Mouse (Mus musculus) B cell, adult 67 days (primary cell): ENCODE results near the gene Ubfd1. TPM values are rescaled to one million over a fixed set of nuclear protein-coding genes. Genes with fewer than 3 reads are reported as not detected.

Experiments used
- total RNA-seq, 2 experiments: library from RNA; stranded (reverse); gene quantifications; 4 replicates each; pipeline ENCODE4 v1.2.4; 2023

Ubfd1 gene
- total RNA-seq = 10 to 100 TPM; 44.9 to 49.4 TPM

GRCm38 (mm10) chr7:122066945-122067516, at the start of gene Ubfd1, which contains the start of gene Ears2:
Gene Ubfd1 (plus strand): TSS chr7:122067175.
Gene Ears2 (minus strand): TSS chr7:122067263.

GRCm38 (mm10) chr7:122020667-122021354, 46.2 kb upstream of the Ubfd1 start, which contains the start of gene Gga2:
Gene Gga2 (minus strand): TSS chr7:122021222.

GRCm38 (mm10) chr7:122101747-122102244, 34.8 kb downstream of the Ubfd1 start, which contains the start of gene Ndufab1:
Gene Ndufab1 (minus strand): TSS chr7:122101886.

Other genes starting within 250 kb of the Ubfd1 start
- gene Scnn1b, start 202.1 kb upstream of the Ubfd1 start, total RNA-seq = not detected
- gene Cog7, start 85.5 kb upstream of the Ubfd1 start, total RNA-seq = 10 to 100 TPM; 14.7 to 14.9 TPM
- gene Gga2, start 46.0 kb upstream of the Ubfd1 start, total RNA-seq = 100 to 1,000 TPM; 366 to 392 TPM
- 10 to 100 TPM; 17.4 to 19.4 TPM for gene Ears2, start 88 bp downstream of the Ubfd1 start, total RNA-seq
- gene Ndufab1, start 34.7 kb downstream of the Ubfd1 start, total RNA-seq = 10 to 100 TPM; 60.5 to 80.7 TPM
- gene Palb2, start 65.8 kb downstream of the Ubfd1 start, total RNA-seq = 1 to 10 TPM; 8.9 to 9.7 TPM
- gene Dctn5, start 65.9 kb downstream of the Ubfd1 start, total RNA-seq = 10 to 100 TPM; 76.0 to 84.1 TPM
- 1 to 10 TPM; 4.5 to 4.7 TPM for gene Plk1, start 92.3 kb downstream of the Ubfd1 start, total RNA-seq
- not detected for gene Ern2, start 119.0 kb downstream of the Ubfd1 start, total RNA-seq
- not detected for gene Chp2, start 152.3 kb downstream of the Ubfd1 start, total RNA-seq
- gene Prkcb, start 221.6 kb downstream of the Ubfd1 start, total RNA-seq = 100 to 1,000 TPM; 579 to 593 TPM